Mouse (Mus musculus) liver, adult 2 months (tissue): ENCODE measurements around the gene Nfkbid.

ENCODE experiments used
- CTCF ChIP-seq: fragments of 200-500 bp; IDR thresholded peaks from 2 replicates; pipeline ENCODE4 v1.5.1; 2011; ENCODE audit warnings: low read depth, low read length, control low read depth
- POLR2A ChIP-seq: fragments of 200-500 bp; IDR thresholded peaks from 2 replicates; pipeline ENCODE4 v1.6.1; 2011; ENCODE audit warnings: low read length, control low read depth; ENCODE audit not compliant: insufficient read depth; ENCODE audit errors: extremely low read depth

DNA sequence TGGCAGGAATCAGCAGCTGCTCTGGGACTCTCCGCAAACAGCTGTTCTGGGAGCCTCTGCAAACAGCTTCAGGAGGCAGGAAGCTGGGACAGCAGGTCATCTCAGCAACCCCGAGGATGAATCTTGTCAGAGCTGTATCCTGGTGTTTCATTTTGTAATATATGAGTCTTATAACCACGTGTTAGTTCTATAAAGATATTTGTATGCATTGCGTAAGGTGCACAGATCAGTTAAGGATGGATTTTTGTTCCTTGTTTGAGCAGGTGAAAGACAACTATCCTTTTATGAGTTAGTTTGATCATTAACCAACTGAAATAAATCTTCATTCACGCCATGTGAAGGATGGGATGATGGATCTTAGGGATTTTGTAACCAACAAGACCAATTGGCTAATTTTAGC is 41.5 kb upstream of the Nfkbid start:
- no peak for TF ChIP-seq CTCF
- no peak for TF ChIP-seq POLR2A
